Comparison of ENCODE assay signal across 24 mouse cellular contexts in the genomic region with DNA sequence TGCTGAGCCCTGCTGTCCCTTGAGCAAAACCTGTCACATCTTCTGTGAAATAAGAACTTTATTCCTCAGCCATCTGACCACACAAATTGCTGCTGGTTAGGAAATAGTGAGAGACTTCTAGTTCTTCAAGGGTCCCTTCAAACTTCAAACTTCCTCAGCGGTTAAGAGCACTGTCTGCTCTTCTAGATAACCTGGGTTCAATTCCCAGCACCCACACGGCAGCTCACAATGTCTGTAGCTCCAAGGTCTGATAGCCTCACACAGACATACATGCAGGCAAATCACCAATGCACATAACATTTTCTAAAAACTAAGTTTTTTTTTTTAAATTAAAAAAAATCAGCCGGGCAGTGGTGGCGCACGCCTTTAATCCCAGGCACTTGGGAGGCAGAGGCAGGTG.
DNase-seq lines count a peak whose midpoint lies in the region; ATAC-seq and TF ChIP-seq lines count a peak whose summit lies in the region.
"Had no signal": no experiment of that assay in that cellular context is flagged by ENCODE, and none has a peak within 500 bp of the region (broad histone marks: within the 10 kb centered on the region; RNA-seq: fewer than 3 reads in every experiment).

No protein-coding gene starts in this region.

- no peaks in the 10 kb centered on the region for H3K79me2 ChIP-seq in MEL (ENCODE audit: control insufficient read depth, insufficient read depth, low read length, poor library complexity)

- 95% methylated on average over 5 of the region's 5 CpGs for WGBS in forebrain, embryonic 16.5 days

- no peak overlapping the region for H3K27ac ChIP-seq in MEL (ENCODE audit: control insufficient read depth, low read depth, low read length)
- no peak overlapping the region for H3K27ac ChIP-seq in forebrain, embryonic 16.5 days (ENCODE audit: low read length)

- H3K27me3 ChIP-seq in MEL (ENCODE audit: control insufficient read depth in 1 of 2, insufficient read depth in 2 of 2, low read length in 2 of 2), result no peaks in the 10 kb centered on the region
- no peaks in the 10 kb centered on the region for H3K27me3 ChIP-seq in forebrain, embryonic 16.5 days (replicated peaks; ENCODE audit: control insufficient read depth, insufficient read depth, low read length)
- H3K27me3 ChIP-seq: CH12.LX, Patski had no signal

- no peak for TF ChIP-seq CTCF in MEL (IDR thresholded peaks at IDR 0.05 in 2 of 3, conservative IDR thresholded peaks at IDR 0.05 in 1 of 3; ENCODE audit: control insufficient read depth in 1 of 3, insufficient read depth in 1 of 3, low read depth in 2 of 3, low read length in 3 of 3, poor library complexity in 1 of 3, severe bottlenecking in 1 of 3)

- peak; percentile 6 for DNase-seq in 416B (ENCODE audit: low read depth)
- peak; percentile 55 for DNase-seq in MEL (ENCODE audit: low read depth, low spot score)
- DNase-seq in MEL-GATA-1-ER (ENCODE audit: extremely low read depth, low read depth), result peak; percentile 32
- no peak for DNase-seq in lung, postnatal 14 days
- DNase-seq: adrenal gland, adult 2 months; adrenal gland, adult 8-10 months; adrenal gland, postnatal 10 days; adrenal gland, postnatal 14 days; adrenal gland, postnatal 25 days; adrenal gland, postnatal 36 days; B cell, adult 2 months; cerebellum, adult 11 months; cerebellum, adult 11-12 months; cerebellum, adult 18-20 months; cerebellum, adult 2 months; cerebellum, adult 8-10 months; cerebellum, adult 9-10 months had no signal

- no peak for TF ChIP-seq POLR2A in MEL (IDR thresholded peaks at IDR 0.05; ENCODE audit: control insufficient read depth in 1 of 2, insufficient read depth in 1 of 2, low read depth in 1 of 2, low read length in 2 of 2, poor library complexity in 1 of 2)

- H3K4me2 ChIP-seq in forebrain, embryonic 16.5 days (ENCODE audit: low read length), result no peak overlapping the region

- H3K9me3 ChIP-seq in MEL (replicated peaks; ENCODE audit: insufficient read depth, low read length), result no peaks in the 10 kb centered on the region
- H3K9me3 ChIP-seq in forebrain, embryonic 16.5 days (ENCODE audit: control insufficient read depth, low read length), result no peaks in the 10 kb centered on the region

- no peak for ATAC-seq in forebrain, embryonic 16.5 days
- no peak for ATAC-seq in frontal cortex, adult (ENCODE audit: low TSS enrichment)
- ATAC-seq: activated CD4-positive, CD25-positive, alpha-beta regulatory T cell, adult 4 months; CD4-positive, CD25-positive, alpha-beta regulatory T cell, adult 4 months; Patski had no signal

- no peak for TF ChIP-seq RAD21 in MEL (IDR thresholded peaks at IDR 0.05; ENCODE audit: low read depth, low read length)

- no peaks in the 10 kb centered on the region; a peak in 2 of 4 replicates for H3K36me3 ChIP-seq in MEL (ENCODE audit: control insufficient read depth in 1 of 2, insufficient read depth in 2 of 2, low read length in 2 of 2)
- H3K36me3 ChIP-seq in forebrain, embryonic 16.5 days (ENCODE audit: control insufficient read depth, insufficient read depth), result no peaks in the 10 kb centered on the region
- H3K36me3 ChIP-seq: G1E had no signal

- H3K4me3 ChIP-seq in MEL (ENCODE audit: control insufficient read depth in 1 of 2, insufficient read depth in 1 of 2, low read depth in 2 of 2, low read length in 2 of 2), result no peak overlapping the region
- no peak overlapping the region for H3K4me3 ChIP-seq in forebrain, embryonic 16.5 days (replicated peaks; ENCODE audit: low read length)

- peaks cover 3 to 14% of the 10 kb centered on the region in 2 experiments; a peak in 3 of 4 replicates for H3K4me1 ChIP-seq in MEL (ENCODE audit: control insufficient read depth in 1 of 2, insufficient read depth in 2 of 2, low read length in 2 of 2)
- peaks cover 13% of the 10 kb centered on the region for H3K4me1 ChIP-seq in forebrain, embryonic 16.5 days (replicated peaks; ENCODE audit: control insufficient read depth, insufficient read depth, low read length)

- no peak overlapping the region for H3K9ac ChIP-seq in MEL (ENCODE audit: control insufficient read depth, low read depth, low read length, poor library complexity, severe bottlenecking)
- H3K9ac ChIP-seq in forebrain, embryonic 16.5 days (replicated peaks; ENCODE audit: low read depth, low read length), result no peak overlapping the region

- TF ChIP-seq EP300 in MEL (IDR thresholded peaks at IDR 0.05; ENCODE audit: low read depth in 1 of 2, low read length in 2 of 2), result peak in 1 of 2 experiments; percentile 36; a peak in 1 of 4 replicates

TF ChIP-seq in MEL, 35 proteins besides CTCF, POLR2A, EP300 and RAD21:
- TF ChIP-seq GATA1 (IDR thresholded peaks at IDR 0.05; ENCODE audit: low read depth, low read length) (peak; percentile 30; the same call in 1 of the 2 replicates), TAL1 (IDR thresholded peaks at IDR 0.05; ENCODE audit: low read length) (peak; percentile 42), ZNF384 (IDR thresholded peaks at IDR 0.05; ENCODE audit: low read depth, low read length) (peak; percentile 50; the same call in 1 of the 2 replicates), ZC3H11A (IDR thresholded peaks at IDR 0.05; ENCODE audit: low read depth, low read length) (no peak)
